Mouse (Mus musculus) embryonic facial prominence, embryonic 15.5 days (tissue): Measurements from ENCODE around the gene Mrpl58. TPM values are rescaled to one million over a fixed set of nuclear protein-coding genes. Genes with fewer than 3 reads are reported as not detected.

ENCODE experiments used
- microRNA-seq: library from miRNA; unstranded; fragments of <30 nt; microRNA quantifications from one replicate; pipeline ENCODE4, GENCODE M21; 2016; ENCODE audit warnings: borderline number of aligned reads
- polyA plus RNA-seq: library from polyadenylated mRNA; unstranded; fragments of >200 nt; fragmentation: Nextera tagmentation; extraction: Ambion mirVana; gene quantifications from 2 replicates; pipeline ENCODE4 v1.2.1, GENCODE M21; 2015

The Mrpl58 gene
- polyA plus RNA-seq, 1 experiment from 2014 or later, result 169 TPM

Small RNA genes within 50 kb of the gene (microRNA-seq; reads per million reads assigned to microRNA genes)
- 0.86 reads per million for gene Mir3968

Other genes starting within 250 kb of the Mrpl58 start
- 45.2 and 51.8 TPM in 2 replicates for gene Slc9a3r1, start 240.4 kb upstream of the Mrpl58 start, polyA plus RNA-seq
- 12.6 and 13.9 TPM in 2 replicates for gene Tmem104, start 216.3 kb upstream of the Mrpl58 start, polyA plus RNA-seq
- 30.9 and 41.6 TPM in 2 replicates for gene Nat9, start 215.9 kb upstream of the Mrpl58 start, polyA plus RNA-seq
- gene Grin2c, start 136.5 kb upstream of the Mrpl58 start, polyA plus RNA-seq, result 0.05 TPM in 1 of 2 replicates, not detected in the other
- gene Fdxr, start 126.7 kb upstream of the Mrpl58 start, polyA plus RNA-seq, result 16.0 and 17.0 TPM in 2 replicates
- 0.60 and 0.66 TPM in 2 replicates for gene Fads6, start 106.1 kb upstream of the Mrpl58 start, polyA plus RNA-seq
- gene Otop2, start 96.6 kb upstream of the Mrpl58 start, polyA plus RNA-seq, result 0.21 and 0.32 TPM in 2 replicates
- gene Ush1g, start 81.7 kb upstream of the Mrpl58 start, polyA plus RNA-seq, result 0.11 and 0.12 TPM in 2 replicates
- 0.24 and 0.35 TPM in 2 replicates for gene Otop3, start 69.0 kb upstream of the Mrpl58 start, polyA plus RNA-seq
- gene Hid1, start 36.0 kb upstream of the Mrpl58 start, polyA plus RNA-seq, result 8.9 and 9.6 TPM in 2 replicates
- 13.7 and 13.8 TPM in 2 replicates for gene Cdr2l, start 21.8 kb upstream of the Mrpl58 start, polyA plus RNA-seq
- gene Atp5h, start 16.2 kb downstream of the Mrpl58 start, polyA plus RNA-seq, result 815 and 841 TPM in 2 replicates
- gene Kctd2, start 16.4 kb downstream of the Mrpl58 start, polyA plus RNA-seq, result 18.1 and 18.5 TPM in 2 replicates
- not detected in 2 replicates for gene Trim80, start 36.8 kb downstream of the Mrpl58 start, polyA plus RNA-seq
- gene Slc16a5, start 58.7 kb downstream of the Mrpl58 start, polyA plus RNA-seq, result 0.22 and 0.36 TPM in 2 replicates
- 8.9 and 9.8 TPM in 2 replicates for gene Armc7, start 71.9 kb downstream of the Mrpl58 start, polyA plus RNA-seq
- gene Nt5c, start 88.1 kb downstream of the Mrpl58 start, polyA plus RNA-seq, result 87.5 and 88.1 TPM in 2 replicates
- 523 and 542 TPM in 2 replicates for gene Jpt1, start 110.6 kb downstream of the Mrpl58 start, polyA plus RNA-seq
- 826 and 846 TPM in 2 replicates for gene Sumo2, start 132.5 kb downstream of the Mrpl58 start, polyA plus RNA-seq
- gene Nup85, start 160.7 kb downstream of the Mrpl58 start, polyA plus RNA-seq, result 144 and 156 TPM in 2 replicates
- gene Mrps7, start 200.2 kb downstream of the Mrpl58 start, polyA plus RNA-seq, result 82.4 and 83.4 TPM in 2 replicates
- gene Gga3, start 200.3 kb downstream of the Mrpl58 start, polyA plus RNA-seq, result 20.1 and 20.3 TPM in 2 replicates
- gene Mif4gd, start 209.2 kb downstream of the Mrpl58 start, polyA plus RNA-seq, result 29.6 and 33.3 TPM in 2 replicates
- 21.1 and 28.8 TPM in 2 replicates for gene Slc25a19, start 224.5 kb downstream of the Mrpl58 start, polyA plus RNA-seq